ENCODE assay signal across 9 mouse cellular contexts in the genomic region with DNA sequence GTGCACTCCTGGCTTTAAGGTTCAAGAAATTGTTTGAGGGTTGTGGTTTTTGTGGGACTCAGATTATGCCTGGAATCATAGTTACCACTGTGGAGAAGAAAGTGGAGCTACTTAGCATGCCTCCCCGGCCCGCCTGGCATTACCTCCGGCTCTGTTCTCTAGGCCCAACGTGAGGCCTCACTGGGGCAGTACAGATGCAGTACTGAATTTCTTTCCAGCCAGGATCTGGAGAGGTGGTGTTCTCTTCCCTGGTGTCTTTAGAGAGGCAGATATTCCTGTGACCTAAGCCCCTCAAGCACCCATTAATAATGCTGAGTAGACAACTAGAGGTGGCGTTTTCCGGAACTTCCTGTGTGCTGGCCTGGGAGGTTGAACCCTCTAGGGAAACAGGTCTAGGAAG. TPM values are rescaled to one million over a fixed set of nuclear protein-coding genes. Genes with fewer than 3 reads are reported as not detected.
DNase-seq lines count a peak whose midpoint lies in the region; ATAC-seq and TF ChIP-seq lines count a peak whose summit lies in the region.
"Had no signal": no experiment of that assay in that cellular context is flagged by ENCODE, and none has a peak within 500 bp of the region (broad histone marks: within the 10 kb centered on the region; RNA-seq: fewer than 3 reads in every experiment).

No protein-coding gene starts in this region.

- H3K27me3 ChIP-seq in heart, embryonic 16.5 days (ENCODE audit: control insufficient read depth, insufficient read depth, low read length) = no peaks in the 10 kb centered on the region
- H3K27me3 ChIP-seq in intestine, embryonic 14.5 days (replicated peaks; ENCODE audit: control insufficient read depth, insufficient read depth, low read length) = no peaks in the 10 kb centered on the region
- no peaks in the 10 kb centered on the region for H3K27me3 ChIP-seq in midbrain, postnatal 0 days (ENCODE audit: insufficient read depth, low read length)
- H3K27me3 ChIP-seq: Patski had no signal

- peak overlapping the region; percentile 86 for H3K9ac ChIP-seq in heart, embryonic 16.5 days (ENCODE audit: low read length)
- peak overlapping the region; percentile 91; the same call in 1 of the 2 replicates for H3K9ac ChIP-seq in intestine, embryonic 14.5 days (ENCODE audit: low read length)
- no peak overlapping the region for H3K9ac ChIP-seq in midbrain, postnatal 0 days (replicated peaks; ENCODE audit: low read length, poor library complexity, severe bottlenecking)

- no peak for ATAC-seq in heart, embryonic 16.5 days (replicated peaks; ENCODE audit: extremely low read depth, insufficient read depth, low FRiP score)
- ATAC-seq in intestine, embryonic 14.5 days (replicated peaks; ENCODE audit: low FRiP score, low TSS enrichment, low read depth) = no peak
- no peak for ATAC-seq in midbrain, postnatal 0 days (ENCODE audit: low FRiP score)

- H3K36me3 ChIP-seq in heart, embryonic 16.5 days (ENCODE audit: control insufficient read depth, insufficient read depth) = no peaks in the 10 kb centered on the region
- no peaks in the 10 kb centered on the region for H3K36me3 ChIP-seq in intestine, embryonic 14.5 days (ENCODE audit: control insufficient read depth, insufficient read depth, low read length)
- no peaks in the 10 kb centered on the region for H3K36me3 ChIP-seq in midbrain, postnatal 0 days (ENCODE audit: insufficient read depth, low read length)

- peaks cover 8% of the 10 kb centered on the region for H3K4me1 ChIP-seq in heart, embryonic 16.5 days (ENCODE audit: control insufficient read depth, insufficient read depth, low read length)
- H3K4me1 ChIP-seq in intestine, embryonic 14.5 days (replicated peaks; ENCODE audit: control insufficient read depth, insufficient read depth, low read length) = peaks cover 13% of the 10 kb centered on the region
- peaks cover 7% of the 10 kb centered on the region; the same call in 1 of the 2 replicates for H3K4me1 ChIP-seq in midbrain, postnatal 0 days (ENCODE audit: insufficient read depth, low read length)

- no peaks in the 10 kb centered on the region for H3K9me3 ChIP-seq in heart, embryonic 16.5 days (replicated peaks; ENCODE audit: control insufficient read depth, low read length)
- no peaks in the 10 kb centered on the region for H3K9me3 ChIP-seq in intestine, embryonic 14.5 days (ENCODE audit: control insufficient read depth, low read length)
- H3K9me3 ChIP-seq in midbrain, postnatal 0 days (ENCODE audit: low read length) = no peaks in the 10 kb centered on the region

- TF ChIP-seq CTCF in midbrain, postnatal 0 days (IDR thresholded peaks at IDR 0.05) = no peak

- H3K27ac ChIP-seq in heart, embryonic 16.5 days (ENCODE audit: low read length) = no peak overlapping the region; the same call in 1 of the 2 replicates
- no peak overlapping the region for H3K27ac ChIP-seq in intestine, embryonic 14.5 days (ENCODE audit: low read depth)
- no peak overlapping the region for H3K27ac ChIP-seq in midbrain, postnatal 0 days (ENCODE audit: low read depth, low read length)

- peak overlapping the region; percentile 87 for H3K4me2 ChIP-seq in heart, embryonic 16.5 days (ENCODE audit: low read depth, low read length)
- peak overlapping the region; percentile 55 for H3K4me2 ChIP-seq in intestine, embryonic 14.5 days (ENCODE audit: low read length)
- H3K4me2 ChIP-seq in midbrain, postnatal 0 days (ENCODE audit: low read depth, low read length, poor library complexity, severe bottlenecking) = peak overlapping the region; percentile 100

- peak overlapping the region; percentile 84 for H3K4me3 ChIP-seq in heart, embryonic 16.5 days (ENCODE audit: low read length)
- H3K4me3 ChIP-seq in intestine, embryonic 14.5 days (ENCODE audit: low read depth, low read length) = peak overlapping the region; percentile 95
- H3K4me3 ChIP-seq in midbrain, postnatal 0 days (ENCODE audit: low read depth, low read length) = peak overlapping the region; percentile 52

- WGBS in heart, embryonic 16.5 days = 50% methylated on average over 6 of the region's 6 CpGs
- 23% methylated on average over 6 of the region's 6 CpGs for WGBS in intestine, embryonic 14.5 days
- WGBS in midbrain, postnatal 0 days = 21% methylated on average over 6 of the region's 6 CpGs

- DNase-seq in heart, adult 18-20 months = no peak
- peak; percentile 28 for DNase-seq in embryo, embryonic 10.5 days (ENCODE audit: low spot score)
- peak; percentile 60 for DNase-seq in intestine, embryonic 14.5 days (ENCODE audit: low spot score)
- no peak for DNase-seq in midbrain, postnatal 0 days (ENCODE audit: low spot score)
- DNase-seq in adrenal gland, adult 2 months = no peak
- no peak for DNase-seq in kidney, postnatal 36 days
- no peak for DNase-seq in layer of hippocampus, adult 9-10 months (ENCODE audit: low spot score)

RNA-seq across cellular contexts. Expression of a gene that starts 2.2 kb away (rescaled TPM):
- 35.0 and 41.0 TPM in 2 replicates for polyA plus RNA-seq in heart, embryonic 16.5 days (2015; fragmentation: Nextera tagmentation; extraction: Ambion mirVana)
- 1 to 10 TPM; 5.2 to 6.6 TPM for total RNA-seq in heart, adult 18-20 months (2021)
- 93.8 and 96.9 TPM in 2 replicates for polyA plus RNA-seq in intestine, embryonic 14.5 days (2014; fragmentation: Nextera tagmentation; extraction: Ambion mirVana)
- 16.2 and 21.1 TPM in 2 replicates for total RNA-seq in midbrain, postnatal 0 days (2014; rRNA removed)
- polyA plus RNA-seq in midbrain, postnatal 0 days (2015; fragmentation: Nextera tagmentation; extraction: Ambion mirVana) = 11.7 and 12.3 TPM in 2 replicates
- 10 to 100 TPM; 14.0 to 20.9 TPM for total RNA-seq in adrenal gland, adult 2 months (2021)
- polyA plus RNA-seq in adrenal gland, adult 2 months (2012; rRNA removed) = 16.4 and 18.0 TPM in 2 replicates

Comparison
In these comparisons a context has a peak if more than half of its experiments do, and no peak if none do; other contexts are left out.
1. DNase-seq: peak in embryo, embryonic 10.5 days (single experiment) and intestine, embryonic 14.5 days (single experiment); none in heart, adult 18-20 months (0 of 2), midbrain, postnatal 0 days (single experiment), adrenal gland, adult 2 months (single experiment), kidney, postnatal 36 days (0 of 2) and layer of hippocampus, adult 9-10 months (single experiment).
2. Peak in every context shown above with its lines, with median percentiles within 50 percentile points of each other: H3K4me2 ChIP-seq and H3K4me3 ChIP-seq.